Mouse (Mus musculus) heart, embryonic 12.5 days (tissue): ENCODE measurements around the gene Fbxw27. TPM values are rescaled to one million over a fixed set of nuclear protein-coding genes. Genes with fewer than 3 reads are reported as not detected.
"Not testable (repeated sequence)": the region's sequence is repeated elsewhere in the genome, so short reads cannot be mapped to it uniquely, and the experiment has no call there.

Experiments
- ATAC-seq: fragments of 200-750 bp; cut with Nextera tagmentation; 2 replicates; pipeline ENCODE4 v1.8.0; 2017; ENCODE audit warnings: moderate TSS enrichment, moderate library complexity; ENCODE audit not compliant: insufficient number of reproducible peaks, low FRiP score
- H3K27ac ChIP-seq: fragments of 300-500 bp; sonication (generic); 2 replicates; pipeline ENCODE4 v1.5.1; 2016; ENCODE audit warnings: mild to moderate bottlenecking, moderate library complexity; ENCODE audit not compliant: poor library complexity, severe bottlenecking
- H3K27me3 ChIP-seq: fragments of 300-500 bp; sonication (generic); replicated peaks from 2 replicates; pipeline ENCODE4 v1.6.1; 2016; ENCODE audit warnings: mild to moderate bottlenecking, moderate library complexity
- H3K36me3 ChIP-seq: fragments of 300-500 bp; sonication (generic); 2 replicates; pipeline ENCODE4 v1.6.1; 2016; ENCODE audit warnings: mild to moderate bottlenecking, moderate library complexity
- H3K4me1 ChIP-seq: fragments of 300-500 bp; sonication (generic); replicated peaks from 2 replicates; pipeline ENCODE4 v1.6.1; 2016; ENCODE audit warnings: mild to moderate bottlenecking
- H3K4me2 ChIP-seq: fragments of 300-500 bp; sonication (generic); 2 replicates; pipeline ENCODE4 v1.6.1; 2016; ENCODE audit warnings: mild to moderate bottlenecking, moderate library complexity
- H3K4me3 ChIP-seq: fragments of 300-500 bp; sonication (generic); 2 replicates; pipeline ENCODE4 v1.5.1; 2016; ENCODE audit warnings: mild to moderate bottlenecking
- H3K9ac ChIP-seq: fragments of 300-500 bp; sonication (generic); 2 replicates; pipeline ENCODE4 v1.6.1; 2016; ENCODE audit warnings: mild to moderate bottlenecking, moderate library complexity
- H3K9me3 ChIP-seq: fragments of 300-500 bp; sonication (generic); replicated peaks from 2 replicates; pipeline ENCODE4 v1.6.1; 2016; ENCODE audit warnings: mild to moderate bottlenecking, moderate library complexity
- WGBS: fragments of 180-500 bp; shearing (Covaris S2); methylation state at CpG from one replicate; pipeline ENCODE4 v1.1.7; 2016; 5-methylcytosine and 5-hydroxymethylcytosine counted together
- polyA plus RNA-seq: library from polyadenylated mRNA; unstranded; fragments of >200 nt; fragmentation: Nextera tagmentation; extraction: Ambion mirVana; gene quantifications from 2 replicates; pipeline ENCODE4 v1.2.1, GENCODE M21; 2016

Gene Fbxw27
- polyA plus RNA-seq, 1 experiment from 2014 or later: not detected

- not testable (repeated sequence) for H3K4me2 ChIP-seq
Measured at GRCm38 (mm10) chr9:109805596-109805995, 15.1 kb upstream of the Fbxw27 start.

GRCm38 (mm10) chr9:109798051-109798450 is 7.6 kb upstream of the Fbxw27 start:
- Histone ChIP-seq H3K27ac (no peak overlapping the region), H3K9me3 (no peaks in the 10 kb centered on the region), H3K36me3 (no peaks in the 10 kb centered on the region), H3K4me3 (no peak overlapping the region), H3K27me3 (no peaks in the 10 kb centered on the region), H3K9ac (no peak overlapping the region), H3K4me1 (no peaks in the 10 kb centered on the region), H3K4me2 (no peak overlapping the region)
- no peak for ATAC-seq
- 89% methylated on average over 1 of the region's 1 CpGs for WGBS

More at GRCm38 (mm10) chr9:109805596-109805995, 15.1 kb upstream of the Fbxw27 start:
- not testable (repeated sequence) for H3K9ac ChIP-seq, H3K4me3 ChIP-seq, H3K27ac ChIP-seq, H3K36me3 ChIP-seq, H3K27me3 ChIP-seq, ATAC-seq, H3K9me3 ChIP-seq, H3K4me1 ChIP-seq
- WGBS: 84% methylated on average over 2 of the region's 2 CpGs

DNA sequence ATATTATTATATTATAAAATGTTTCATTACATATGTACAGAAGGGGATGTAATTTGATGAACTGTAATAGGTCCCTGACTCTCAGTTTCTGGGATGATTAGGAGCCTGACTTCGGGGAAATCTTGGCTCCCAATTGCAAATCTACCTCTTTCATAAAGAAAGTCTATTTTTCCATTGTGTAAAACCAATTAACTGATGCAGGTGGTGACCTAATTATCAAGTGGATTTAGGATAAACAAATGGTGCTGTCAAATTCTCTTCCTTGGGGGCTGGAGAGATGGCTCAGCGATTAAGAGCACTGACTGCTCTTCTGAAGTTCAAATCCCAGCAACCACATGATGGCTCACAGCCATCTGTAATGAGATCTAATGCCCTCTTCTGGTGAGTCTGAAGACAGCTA is 5.3 kb upstream of the Fbxw27 start:
- Histone ChIP-seq H3K4me2 (no peak overlapping the region), H3K4me1 (no peaks in the 10 kb centered on the region), H3K9me3 (no peaks in the 10 kb centered on the region), H3K36me3 (no peaks in the 10 kb centered on the region), H3K9ac (no peak overlapping the region), H3K4me3 (no peak overlapping the region), H3K27me3 (no peaks in the 10 kb centered on the region), H3K27ac (no peak overlapping the region)
- no peak for ATAC-seq
- WGBS: 75% methylated on average over 2 of the region's 2 CpGs

DNA sequence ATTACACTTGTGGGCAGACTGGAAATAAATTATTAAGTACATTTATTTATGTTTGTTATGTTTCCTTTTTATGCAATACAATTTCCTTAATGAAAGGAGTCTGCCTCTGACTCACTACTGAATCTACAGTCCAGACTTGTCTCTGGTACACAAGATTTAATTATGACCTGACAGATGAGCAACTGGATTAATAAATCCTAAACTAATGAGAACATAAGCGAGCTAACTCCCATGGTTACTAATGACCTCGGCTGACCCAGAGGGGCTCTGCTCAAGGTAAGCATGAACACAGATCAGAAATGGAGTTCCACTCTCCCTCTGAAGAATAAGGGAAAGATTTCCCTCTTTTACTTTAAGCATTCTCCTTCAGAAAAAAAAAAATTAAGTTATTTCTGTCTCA is 4.8 kb upstream of the Fbxw27 start:
- no peak overlapping the region for H3K9ac ChIP-seq
- no peaks in the 10 kb centered on the region for H3K27me3 ChIP-seq
- H3K36me3 ChIP-seq: no peaks in the 10 kb centered on the region
- H3K27ac ChIP-seq: no peak overlapping the region
- WGBS: 82% methylated on average over 2 of the region's 2 CpGs
- no peak overlapping the region for H3K4me2 ChIP-seq
- no peaks in the 10 kb centered on the region for H3K9me3 ChIP-seq
- H3K4me3 ChIP-seq: no peak overlapping the region
- no peak for ATAC-seq
- no peaks in the 10 kb centered on the region for H3K4me1 ChIP-seq

DNA sequence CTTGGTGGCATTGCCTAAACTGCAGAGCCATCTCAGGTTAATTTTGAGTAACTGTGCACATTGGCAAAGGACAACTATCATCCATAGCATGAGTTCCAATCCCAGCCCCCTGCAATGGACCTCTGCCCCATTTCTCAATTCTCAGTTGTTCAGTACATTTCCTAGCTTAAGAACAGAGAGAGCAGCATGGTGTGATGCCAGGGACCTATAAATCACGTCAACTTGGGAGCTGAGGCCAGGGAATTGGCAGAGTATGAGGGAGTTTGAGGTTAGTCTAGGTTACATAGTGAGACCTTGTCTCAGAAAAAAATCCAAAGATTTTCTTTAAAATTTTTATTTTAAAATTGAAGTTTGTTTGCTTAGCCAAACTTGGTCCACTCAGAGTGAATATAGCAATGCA is 23.6 kb downstream of the Fbxw27 start:
- H3K27me3 ChIP-seq, H3K36me3 ChIP-seq, H3K27ac ChIP-seq, H3K4me2 ChIP-seq, H3K4me1 ChIP-seq, H3K9me3 ChIP-seq, H3K9ac ChIP-seq, H3K4me3 ChIP-seq, ATAC-seq: not testable (repeated sequence)
- 65% methylated on average over 1 of the region's 1 CpGs for WGBS

DNA sequence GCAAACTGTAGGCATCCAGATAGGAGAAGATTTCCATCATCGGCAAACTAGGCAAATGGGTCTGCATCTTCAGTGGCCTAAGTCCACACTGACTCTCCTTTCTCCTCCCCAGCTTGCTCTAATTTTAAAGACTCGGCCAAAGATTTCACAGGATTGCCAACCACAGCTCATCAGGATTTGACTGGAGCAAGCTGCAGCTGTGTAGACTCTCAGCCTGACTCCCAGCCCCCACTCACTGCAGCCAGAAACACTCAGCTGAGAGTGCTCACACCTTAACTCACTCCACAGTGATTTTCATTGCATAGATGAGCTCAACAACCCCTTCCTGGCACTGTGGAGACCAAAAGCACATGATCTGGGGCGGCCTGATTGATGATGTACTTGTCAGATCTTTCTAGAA is 44.5 kb downstream of the Fbxw27 start, which contains the start of gene Fbxw26:
Fbxw26 (minus strand) TSS at position 101 of the 400 bp plus-strand sequence.
- H3K9ac ChIP-seq, H3K36me3 ChIP-seq, ATAC-seq, H3K27me3 ChIP-seq, H3K27ac ChIP-seq, H3K4me2 ChIP-seq, H3K9me3 ChIP-seq, H3K4me3 ChIP-seq, H3K4me1 ChIP-seq: not testable (repeated sequence)
- 75% methylated on average over 3 of the region's 3 CpGs for WGBS

Other genes starting within 250 kb of the Fbxw27 start
- not detected in 2 replicates for gene Fbxw15, start 222.4 kb downstream of the Fbxw27 start, polyA plus RNA-seq
- not detected in 2 replicates for gene Fbxw24, start 164.6 kb downstream of the Fbxw27 start, polyA plus RNA-seq
- not detected in 2 replicates for gene Fbxw25, start 126.0 kb downstream of the Fbxw27 start, polyA plus RNA-seq
- gene Fbxw18, start 88.0 kb downstream of the Fbxw27 start, polyA plus RNA-seq: not detected in 2 replicates
- gene Fbxw26, start 44.6 kb downstream of the Fbxw27 start, polyA plus RNA-seq: not detected in 2 replicates
- not detected in 2 replicates for gene Spink8, start 21.6 kb upstream of the Fbxw27 start, polyA plus RNA-seq
- 55.7 and 60.5 TPM in 2 replicates for gene Nme6, start 42.1 kb upstream of the Fbxw27 start, polyA plus RNA-seq
- 0.35 and 1.1 TPM in 2 replicates for gene Camp, start 58.9 kb upstream of the Fbxw27 start, polyA plus RNA-seq
- 27.6 and 28.6 TPM in 2 replicates for gene Cdc25a, start 84.9 kb upstream of the Fbxw27 start, polyA plus RNA-seq
- gene Map4, start 140.8 kb upstream of the Fbxw27 start, polyA plus RNA-seq: 118 and 122 TPM in 2 replicates